Mouse (Mus musculus) bone marrow, adult 2 months (tissue): ENCODE results near the gene Neu3.

Experiments
- CTCF ChIP-seq: fragments of 200-500 bp; IDR thresholded peaks from 2 replicates; pipeline ENCODE4 v1.5.1; 2011; ENCODE audit warnings: low read length, control low read depth; ENCODE audit not compliant: control insufficient read depth, insufficient read depth
- POLR2A ChIP-seq: fragments of 200-500 bp; IDR thresholded peaks from 2 replicates; pipeline ENCODE4 v1.6.1; 2011; ENCODE audit warnings: low read depth, mild to moderate bottlenecking, control low read depth, low read length, borderline replicate concordance; ENCODE audit not compliant: control insufficient read depth

- TF ChIP-seq CTCF, result no peak
- TF ChIP-seq POLR2A, result no peak
Observed at GRCm38 (mm10) chr7:99803535-99803934, 24.7 kb downstream of the Neu3 start.
